Mouse (Mus musculus) midbrain, embryonic 16.5 days (tissue): Measurements from ENCODE around the gene Napa. TPM values are rescaled to one million over a fixed set of nuclear protein-coding genes. Genes with fewer than 3 reads are reported as not detected.

Experiments used
- ATAC-seq: fragments of 200-750 bp; cut with Nextera tagmentation; 2 replicates; pipeline ENCODE4 v1.8.0; 2017; ENCODE audit warnings: moderate TSS enrichment
- H3K27ac ChIP-seq: fragments of 300-500 bp; sonication (generic); 2 replicates; pipeline ENCODE4 v1.5.1; 2014; ENCODE audit warnings: mild to moderate bottlenecking, low read length, mixed read lengths
- H3K27me3 ChIP-seq: fragments of 300-500 bp; sonication (generic); 2 replicates; pipeline ENCODE4 v1.6.1; 2014; ENCODE audit warnings: low read depth, low read length, mixed read lengths; ENCODE audit not compliant: control insufficient read depth, insufficient read depth
- H3K36me3 ChIP-seq: fragments of 300-500 bp; sonication (generic); 2 replicates; pipeline ENCODE4 v1.6.1; 2014; ENCODE audit warnings: mild to moderate bottlenecking, low read length, moderate library complexity, mixed read lengths; ENCODE audit not compliant: control insufficient read depth, insufficient read depth
- H3K4me1 ChIP-seq: fragments of 300-500 bp; sonication (generic); 2 replicates; pipeline ENCODE4 v1.6.1; 2014; ENCODE audit warnings: mild to moderate bottlenecking, low read length, mixed read lengths; ENCODE audit not compliant: control insufficient read depth, insufficient read depth
- H3K4me2 ChIP-seq: fragments of 300-500 bp; sonication (generic); 2 replicates; pipeline ENCODE4 v1.6.1; 2014; ENCODE audit warnings: mild to moderate bottlenecking, low read length, mixed read lengths
- H3K4me3 ChIP-seq: fragments of 300-500 bp; sonication (generic); 2 replicates; pipeline ENCODE4 v1.5.1; 2014; ENCODE audit warnings: low read depth, mild to moderate bottlenecking, low read length, moderate library complexity, mixed read lengths
- H3K9ac ChIP-seq: fragments of 300-500 bp; sonication (generic); 2 replicates; pipeline ENCODE4 v1.6.1; 2014; ENCODE audit warnings: low read depth, low read length, mixed read lengths
- H3K9me3 ChIP-seq: fragments of 300-500 bp; sonication (generic); replicated peaks from 2 replicates; pipeline ENCODE4 v1.6.1; 2014; ENCODE audit warnings: mild to moderate bottlenecking, low read length, mixed read lengths; ENCODE audit not compliant: control insufficient read depth, poor library complexity, severe bottlenecking
- WGBS: fragments of 180-500 bp; shearing (Covaris S2); extraction: QIAGEN DNeasy Blood & Tissue Kit; methylation state at CpG from one replicate; pipeline ENCODE4 v1.1.7; 2014; 5-methylcytosine and 5-hydroxymethylcytosine counted together
- polyA plus RNA-seq: library from polyadenylated mRNA; unstranded; fragments of >200 nt; fragmentation: Nextera tagmentation; extraction: Ambion mirVana; gene quantifications from 2 replicates; pipeline ENCODE4 v1.2.1, GENCODE M21; 2015

Napa gene
- polyA plus RNA-seq, 1 experiment from 2014 or later: 245 TPM

GRCm38 (mm10) chr7:16133691-16134090 is 35.4 kb downstream of the Napa start:
- no peak overlapping the region for H3K4me3 ChIP-seq
- ATAC-seq: no peak
- H3K27me3 ChIP-seq: no peaks in the 10 kb centered on the region
- no peak overlapping the region for H3K9ac ChIP-seq
- H3K27ac ChIP-seq: no peak overlapping the region
- 95% methylated on average over 9 of the region's 9 CpGs for WGBS
- H3K36me3 ChIP-seq: no peaks in the 10 kb centered on the region; the same call in 1 of the 2 replicates
- no peaks in the 10 kb centered on the region for H3K9me3 ChIP-seq
- H3K4me2 ChIP-seq: no peak overlapping the region
- peaks cover 39% of the 10 kb centered on the region for H3K4me1 ChIP-seq

DNA sequence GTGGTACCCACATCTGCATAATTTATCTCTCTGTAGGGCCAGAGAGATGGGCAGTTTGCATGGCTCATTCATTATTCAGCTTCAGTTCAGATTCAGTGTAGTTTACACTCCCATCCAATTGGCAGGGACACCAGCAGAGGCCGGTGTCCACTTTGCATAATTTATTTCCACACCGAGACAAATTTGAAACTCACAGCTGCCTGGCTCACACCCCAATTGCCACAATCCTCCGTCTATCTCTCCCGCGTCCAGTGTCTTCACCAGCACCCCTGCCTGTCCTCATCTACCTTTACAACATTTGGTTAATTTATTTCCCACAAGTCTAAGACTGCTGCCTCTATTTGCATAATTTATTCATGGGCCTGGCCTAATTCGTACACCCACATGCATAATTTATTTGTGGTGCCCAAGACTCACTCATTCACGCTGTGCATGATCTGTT is 36.7 kb downstream of the Napa start:
- Histone ChIP-seq H3K4me2 (peak overlapping the region; percentile 6; the same call in 1 of the 2 replicates), H3K4me1 (peaks cover 32% of the 10 kb centered on the region), H3K4me3 (no peak overlapping the region), H3K27me3 (no peaks in the 10 kb centered on the region), H3K36me3 (no peaks in the 10 kb centered on the region; the same call in 1 of the 2 replicates), H3K27ac (peak overlapping the region; percentile 2), H3K9me3 (no peaks in the 10 kb centered on the region), H3K9ac (no peak overlapping the region)
- 16% methylated on average over 7 of the region's 7 CpGs for WGBS
- peak; percentile 33 for ATAC-seq

- 34% methylated on average over 27 of the region's 27 CpGs for WGBS
- Histone ChIP-seq H3K4me3 (no peak overlapping the region), H3K9ac (no peak overlapping the region), H3K9me3 (no peaks in the 10 kb centered on the region), H3K27me3 (no peaks in the 10 kb centered on the region), H3K36me3 (0 out of 2 replicates have a peak, but pooled peaks cover 2% of the 10 kb centered on the region), H3K4me1 (no peaks in the 10 kb centered on the region), H3K27ac (no peak overlapping the region), H3K4me2 (no peak overlapping the region)
- ATAC-seq: no peak
These were observed 48.5 kb downstream of the Napa start for GRCm38 (mm10) chr7:16146489-16147410.

DNA sequence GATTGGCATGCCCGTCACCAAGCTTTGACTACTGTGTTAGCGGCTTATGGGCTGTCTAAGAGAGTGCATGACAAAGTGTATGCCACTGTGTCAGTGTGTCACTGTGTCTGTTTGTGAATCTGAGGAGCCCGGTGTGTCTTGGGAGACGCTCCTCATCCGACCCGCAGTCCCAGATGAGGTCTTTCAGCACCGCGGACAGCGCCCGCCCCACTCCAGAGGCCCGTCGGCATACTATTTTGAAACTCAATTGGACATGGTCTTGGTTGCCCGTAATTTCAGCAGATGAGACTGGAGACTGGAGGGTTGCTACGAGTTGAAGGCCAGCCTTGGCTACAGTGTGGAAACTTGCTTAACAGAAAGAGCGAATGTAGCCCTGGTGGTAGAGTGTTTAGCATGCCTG is 49.4 kb downstream of the Napa start:
- Histone ChIP-seq H3K27ac (no peak overlapping the region), H3K27me3 (no peaks in the 10 kb centered on the region), H3K36me3 (0 out of 2 replicates have a peak, but pooled peaks cover 2% of the 10 kb centered on the region), H3K4me2 (no peak overlapping the region), H3K9ac (no peak overlapping the region), H3K4me1 (no peaks in the 10 kb centered on the region), H3K4me3 (no peak overlapping the region), H3K9me3 (no peaks in the 10 kb centered on the region)
- WGBS: 23% methylated on average over 15 of the region's 15 CpGs
- no peak for ATAC-seq

GRCm38 (mm10) chr7:16149241-16149640 is 51.0 kb downstream of the Napa start:
- Histone ChIP-seq H3K27ac (no peak overlapping the region), H3K9me3 (no peaks in the 10 kb centered on the region), H3K4me2 (no peak overlapping the region), H3K4me1 (peaks cover 5% of the 10 kb centered on the region; the same call in 1 of the 2 replicates), H3K36me3 (0 out of 2 replicates have a peak, but pooled peaks cover 2% of the 10 kb centered on the region), H3K4me3 (no peak overlapping the region), H3K9ac (no peak overlapping the region), H3K27me3 (no peaks in the 10 kb centered on the region)
- 65% methylated on average over 5 of the region's 5 CpGs for WGBS
- no peak for ATAC-seq

GRCm38 (mm10) chr7:16150191-16151145 is 52.2 kb downstream of the Napa start:
- Histone ChIP-seq H3K4me2 (no peak overlapping the region), H3K4me1 (peaks cover 5% of the 10 kb centered on the region; the same call in 1 of the 2 replicates), H3K9ac (no peak overlapping the region), H3K36me3 (no peaks in the 10 kb centered on the region), H3K9me3 (no peaks in the 10 kb centered on the region), H3K4me3 (no peak overlapping the region), H3K27ac (no peak overlapping the region), H3K27me3 (no peaks in the 10 kb centered on the region)
- 75% methylated on average over 9 of the region's 9 CpGs for WGBS
- no peak for ATAC-seq

- H3K36me3 ChIP-seq: no peaks in the 10 kb centered on the region
- H3K4me1 ChIP-seq: peaks cover 5% of the 10 kb centered on the region; the same call in 1 of the 2 replicates
- no peak overlapping the region for H3K4me2 ChIP-seq
- 20% methylated on average over 10 of the region's 10 CpGs for WGBS
- H3K27me3 ChIP-seq: peaks cover 2% of the 10 kb centered on the region
- H3K9ac ChIP-seq: no peak overlapping the region
- H3K4me3 ChIP-seq: no peak overlapping the region
- no peak overlapping the region for H3K27ac ChIP-seq
- no peaks in the 10 kb centered on the region for H3K9me3 ChIP-seq
- peak; percentile 77 for ATAC-seq
These were observed 55.3 kb downstream of the Napa start for GRCm38 (mm10) chr7:16153522-16153921.

DNA sequence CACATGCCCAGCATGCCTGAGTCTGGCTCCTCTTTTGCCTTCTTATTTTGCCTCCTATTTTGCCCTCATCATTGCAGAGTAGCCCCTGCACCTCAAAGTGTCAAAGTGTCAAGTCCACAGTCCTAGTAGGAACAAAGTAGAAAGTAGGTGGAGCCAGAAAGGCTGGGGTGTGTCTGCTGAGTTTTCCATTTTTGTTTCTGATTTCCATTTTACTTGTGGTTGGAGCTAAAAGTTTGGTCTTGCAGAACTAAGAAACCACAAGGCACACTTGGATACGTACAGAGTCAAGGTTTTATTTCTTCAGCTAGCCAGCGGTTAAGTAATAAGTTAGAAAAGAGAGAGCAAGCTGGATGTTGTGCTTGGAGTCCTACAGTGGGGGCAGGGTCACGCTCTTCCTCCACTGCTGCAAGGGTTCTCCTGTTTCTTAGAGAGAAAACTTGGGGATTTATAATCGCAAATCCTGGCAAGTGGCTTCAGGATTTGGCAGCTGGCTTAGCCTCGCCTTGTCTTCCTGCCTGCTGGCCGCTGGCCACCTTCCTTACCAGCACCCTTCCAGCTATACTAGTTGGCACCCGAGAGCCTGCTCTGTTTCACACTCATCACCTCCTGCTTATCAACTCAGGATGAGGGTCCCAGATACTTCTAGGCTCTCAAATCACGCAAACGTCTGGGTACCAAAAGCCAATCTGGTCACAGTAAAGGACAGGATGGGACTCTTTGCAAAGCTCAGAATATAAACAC is 57.0 kb downstream of the Napa start:
- no peaks in the 10 kb centered on the region for H3K9me3 ChIP-seq
- H3K27me3 ChIP-seq: peaks cover 2% of the 10 kb centered on the region
- H3K9ac ChIP-seq: no peak overlapping the region
- H3K27ac ChIP-seq: no peak overlapping the region
- H3K36me3 ChIP-seq: no peaks in the 10 kb centered on the region
- no peak overlapping the region for H3K4me2 ChIP-seq
- peaks cover 5% of the 10 kb centered on the region; the same call in 1 of the 2 replicates for H3K4me1 ChIP-seq
- H3K4me3 ChIP-seq: no peak overlapping the region
- 76% methylated on average over 9 of the region's 9 CpGs for WGBS
- no peak for ATAC-seq
